Mouse (Mus musculus) brain, embryonic 14.5 days (tissue): ENCODE results near the gene Fam19a3.

Source experiments
- CTCF ChIP-seq: fragments of 200-500 bp; IDR thresholded peaks from 2 replicates; pipeline ENCODE4 v1.5.1; 2012; ENCODE audit warnings: inconsistent platforms, mild to moderate bottlenecking, moderate library complexity, borderline replicate concordance; ENCODE audit not compliant: insufficient read depth, insufficient read length; ENCODE audit errors: extremely low read depth
- POLR2A ChIP-seq: fragments of 200-500 bp; IDR thresholded peaks from 2 replicates; pipeline ENCODE4 v1.6.1; 2012; ENCODE audit warnings: mild to moderate bottlenecking, inconsistent platforms, borderline replicate concordance; ENCODE audit not compliant: poor library complexity, insufficient read depth, insufficient read length, severe bottlenecking; ENCODE audit errors: extremely low read depth

GRCm38 (mm10) chr3:104777342-104777741 lies 4.3 kb downstream of the Fam19a3 start:
- peak; percentile 65 for TF ChIP-seq CTCF
- no peak for TF ChIP-seq POLR2A
